In genomic region chr14:58073936-58074335, GRCm38 (mm10) we compare ENCODE assay signal across 8 mouse cellular contexts. TPM values are rescaled to one million over a fixed set of nuclear protein-coding genes. Genes with fewer than 3 reads are reported as not detected.
A peak's percentile ranks its signal among the peaks of the same experiment; 100 is the strongest.
DNase-seq lines count a peak whose midpoint lies in the region; ATAC-seq lines count a peak whose summit lies in the region.

No protein-coding gene starts in this region.

- peak overlapping the region; percentile 14; the same call in 1 of the 2 replicates for H3K4me3 ChIP-seq in forebrain, embryonic 11.5 days (ENCODE audit: low read depth, low read length)
- H3K4me3 ChIP-seq in intestine, embryonic 16.5 days (ENCODE audit: low read length): peak overlapping the region; percentile 76
- H3K4me3 ChIP-seq in liver, embryonic 16.5 days (ENCODE audit: low read depth, low read length): 0 out of 2 replicates have a peak overlapping the region, but pooled peaks have one; percentile 8
- peak overlapping the region; percentile 67 for H3K4me3 ChIP-seq in stomach, embryonic 16.5 days (replicated peaks; ENCODE audit: low read length)

- no peak overlapping the region for H3K9ac ChIP-seq in forebrain, embryonic 11.5 days (ENCODE audit: low read length)
- H3K9ac ChIP-seq in intestine, embryonic 16.5 days (ENCODE audit: low read depth, low read length): peak overlapping the region; percentile 88
- H3K9ac ChIP-seq in liver, embryonic 16.5 days (ENCODE audit: low read depth, low read length): no peak overlapping the region
- H3K9ac ChIP-seq in stomach, embryonic 16.5 days (ENCODE audit: low read length): peak overlapping the region; percentile 55

- H3K4me1 ChIP-seq in forebrain, embryonic 11.5 days (replicated peaks; ENCODE audit: control insufficient read depth, insufficient read depth, low read length): peaks cover 18% of the 10 kb centered on the region
- H3K4me1 ChIP-seq in intestine, embryonic 16.5 days (ENCODE audit: control insufficient read depth, insufficient read depth, low read length): peaks cover 7% of the 10 kb centered on the region
- no peaks in the 10 kb centered on the region; the same call in none of the 2 replicates for H3K4me1 ChIP-seq in liver, embryonic 16.5 days (ENCODE audit: control insufficient read depth, low read depth, low read length)
- peaks cover 20% of the 10 kb centered on the region for H3K4me1 ChIP-seq in stomach, embryonic 16.5 days (ENCODE audit: control insufficient read depth, insufficient read depth, low read length)

- no peaks in the 10 kb centered on the region for H3K36me3 ChIP-seq in forebrain, embryonic 11.5 days (ENCODE audit: control insufficient read depth, insufficient read depth, low read length)
- H3K36me3 ChIP-seq in intestine, embryonic 16.5 days (ENCODE audit: control insufficient read depth, insufficient read depth, low read length): no peaks in the 10 kb centered on the region
- no peaks in the 10 kb centered on the region for H3K36me3 ChIP-seq in liver, embryonic 16.5 days (ENCODE audit: control insufficient read depth, insufficient read depth)
- no peaks in the 10 kb centered on the region for H3K36me3 ChIP-seq in stomach, embryonic 16.5 days (ENCODE audit: control insufficient read depth, insufficient read depth, low read length)

- no peaks in the 10 kb centered on the region for H3K9me3 ChIP-seq in forebrain, embryonic 11.5 days (ENCODE audit: control insufficient read depth, low read length)
- no peaks in the 10 kb centered on the region for H3K9me3 ChIP-seq in intestine, embryonic 16.5 days (ENCODE audit: control insufficient read depth, low read length)
- no peaks in the 10 kb centered on the region for H3K9me3 ChIP-seq in liver, embryonic 16.5 days (replicated peaks; ENCODE audit: control insufficient read depth, low read length)
- no peaks in the 10 kb centered on the region for H3K9me3 ChIP-seq in stomach, embryonic 16.5 days (replicated peaks; ENCODE audit: control insufficient read depth, low read length)

- WGBS in forebrain, embryonic 11.5 days: under 1% methylated on average over 20 of the region's 20 CpGs
- WGBS in intestine, embryonic 16.5 days: 1% methylated on average over 20 of the region's 20 CpGs
- WGBS in liver, embryonic 16.5 days (ENCODE audit: insufficient replicate concordance): under 1% methylated on average over 20 of the region's 20 CpGs
- WGBS in stomach, embryonic 16.5 days: 2% methylated on average over 20 of the region's 20 CpGs

- H3K27ac ChIP-seq in forebrain, embryonic 11.5 days (ENCODE audit: low read depth, low read length): no peak overlapping the region
- H3K27ac ChIP-seq in intestine, embryonic 16.5 days (ENCODE audit: low read length): peak overlapping the region; percentile 80
- no peak overlapping the region for H3K27ac ChIP-seq in liver, embryonic 16.5 days (ENCODE audit: low read length)
- H3K27ac ChIP-seq in stomach, embryonic 16.5 days (ENCODE audit: low read length): no peak overlapping the region; the same call in 1 of the 2 replicates

- peak; percentile 33 for DNase-seq in embryo, embryonic 10.5 days (ENCODE audit: low spot score)
- no peak for DNase-seq in embryo, embryonic 10 days (ENCODE audit: low spot score)
- DNase-seq in R1 (ENCODE audit: low read depth, low spot score): peak; percentile 16
- peak; percentile 57 for DNase-seq in forebrain, embryonic 11.5 days (ENCODE audit: low spot score)
- no peak for DNase-seq in T-cell, adult 2 months (ENCODE audit: low spot score)

- peak overlapping the region; percentile 29; the same call in 1 of the 2 replicates for H3K4me2 ChIP-seq in forebrain, embryonic 11.5 days (ENCODE audit: low read depth, low read length, severe bottlenecking)
- peak overlapping the region; percentile 71 for H3K4me2 ChIP-seq in intestine, embryonic 16.5 days (ENCODE audit: low read depth, low read length)
- H3K4me2 ChIP-seq in liver, embryonic 16.5 days (ENCODE audit: low read depth, low read length): peak overlapping the region; percentile 53; the same call in 1 of the 2 replicates
- H3K4me2 ChIP-seq in stomach, embryonic 16.5 days (ENCODE audit: low read depth, low read length): peak overlapping the region; percentile 91

- peaks cover 79% of the 10 kb centered on the region for H3K27me3 ChIP-seq in forebrain, embryonic 11.5 days (ENCODE audit: control insufficient read depth, insufficient read depth, low read length)
- peaks cover 26% of the 10 kb centered on the region for H3K27me3 ChIP-seq in intestine, embryonic 16.5 days (replicated peaks; ENCODE audit: control insufficient read depth, insufficient read depth, low read length)
- H3K27me3 ChIP-seq in liver, embryonic 16.5 days (ENCODE audit: control insufficient read depth, insufficient read depth, low read depth, low read length): peaks cover 98% of the 10 kb centered on the region
- peaks cover 45% of the 10 kb centered on the region for H3K27me3 ChIP-seq in stomach, embryonic 16.5 days (ENCODE audit: control insufficient read depth, insufficient read depth, low read length)

- no peak for ATAC-seq in forebrain, embryonic 11.5 days (replicated peaks; ENCODE audit: low FRiP score)
- ATAC-seq in intestine, embryonic 16.5 days: no peak
- ATAC-seq in liver, embryonic 16.5 days (ENCODE audit: low read depth): no peak
- no peak for ATAC-seq in stomach, embryonic 16.5 days (ENCODE audit: insufficient read depth, low FRiP score)

RNA-seq across cellular contexts. Expression of gene Fgf9, which starts 3.6 kb away (rescaled TPM):
- polyA plus RNA-seq in forebrain, embryonic 11.5 days (2014; fragmentation: Nextera tagmentation; extraction: Ambion mirVana): 1.4 and 2.2 TPM in 2 replicates
- 14.9 and 16.1 TPM in 2 replicates for polyA plus RNA-seq in intestine, embryonic 16.5 days (2015; fragmentation: Nextera tagmentation; extraction: Ambion mirVana)
- 0.37 and 0.45 TPM in 2 replicates for polyA plus RNA-seq in liver, embryonic 16.5 days (2015; fragmentation: Nextera tagmentation; extraction: Ambion mirVana)
- 9.5 and 10.6 TPM in 2 replicates for polyA plus RNA-seq in stomach, embryonic 16.5 days (2015; fragmentation: Nextera tagmentation; extraction: Ambion mirVana)

Comparison
In these comparisons a context has a peak if more than half of its experiments do, and no peak if none do; other contexts are left out.
1. DNase-seq: peak in embryo, embryonic 10.5 days (single experiment), R1 (single experiment) and forebrain, embryonic 11.5 days (single experiment); none in embryo, embryonic 10 days (single experiment) and T-cell, adult 2 months (single experiment).
2. H3K4me2 ChIP-seq: peak in every context shown above with its lines; median percentile 91 in stomach, embryonic 16.5 days; 71 in intestine, embryonic 16.5 days; 53 in liver, embryonic 16.5 days; 29 in forebrain, embryonic 11.5 days.
3. H3K4me3 ChIP-seq: peak in every context shown above with its lines; median percentile 76 in intestine, embryonic 16.5 days; 67 in stomach, embryonic 16.5 days; 14 in forebrain, embryonic 11.5 days; 8 in liver, embryonic 16.5 days.
4. H3K9ac ChIP-seq: peak in intestine, embryonic 16.5 days (single experiment) and stomach, embryonic 16.5 days (single experiment); none in forebrain, embryonic 11.5 days (single experiment) and liver, embryonic 16.5 days (single experiment).